Mouse (Mus musculus) MEL (cell line): ENCODE data around the gene Socs7.

Experiments used
- CTCF ChIP-seq, 3 experiments: IDR thresholded peaks in 2 of 3; conservative IDR thresholded peaks in 1 of 3; 2 replicates each; pipeline ENCODE4 v1.5.1; 2011 to 2012; ENCODE audit warnings: low read length in 3 of 3, low read depth in 2 of 3, mild to moderate bottlenecking in 2 of 3, improper control_type of control experiment in 1 of 3, inconsistent platforms in 1 of 3, mixed read lengths in 1 of 3, moderate library complexity in 1 of 3; ENCODE audit not compliant: control insufficient read depth in 1 of 3, insufficient read depth in 1 of 3, poor library complexity in 1 of 3, severe bottlenecking in 1 of 3
- EP300 ChIP-seq, 2 experiments: IDR thresholded peaks; 2 replicates each; pipeline ENCODE4 v1.6.1; 2011; ENCODE audit warnings: improper control_type of control experiment in 2 of 2, low read length in 2 of 2, low read depth in 1 of 2, mild to moderate bottlenecking in 1 of 2
- MYC ChIP-seq: IDR thresholded peaks from 2 replicates; pipeline ENCODE4 v1.6.1; 2011; ENCODE audit warnings: low read depth, mild to moderate bottlenecking, low read length, improper control_type of control experiment, moderate library complexity
- POLR2A ChIP-seq, 2 experiments: IDR thresholded peaks; 2 replicates each; pipeline ENCODE4 v1.6.1; 2011 to 2012; ENCODE audit warnings: low read length in 2 of 2, mild to moderate bottlenecking in 2 of 2, control low read depth in 1 of 2, improper control_type of control experiment in 1 of 2, low read depth in 1 of 2, moderate library complexity in 1 of 2; ENCODE audit not compliant: control insufficient read depth in 1 of 2, insufficient read depth in 1 of 2, poor library complexity in 1 of 2
- RCOR1 ChIP-seq: IDR thresholded peaks from 2 replicates; pipeline ENCODE4 v1.6.1; 2012; ENCODE audit warnings: low read depth, mild to moderate bottlenecking, inconsistent platforms, low read length, improper control_type of control experiment
- SMC3 ChIP-seq: IDR thresholded peaks from 2 replicates; pipeline ENCODE4 v1.6.1; 2011; ENCODE audit warnings: low read depth, low read length, improper control_type of control experiment

- TF ChIP-seq CTCF (IDR thresholded peaks at IDR 0.05 in 2 of 3, conservative IDR thresholded peaks at IDR 0.05 in 1 of 3; ENCODE audit: control insufficient read depth in 1 of 3, insufficient read depth in 1 of 3, low read depth in 2 of 3, low read length in 3 of 3, poor library complexity in 1 of 3, severe bottlenecking in 1 of 3): no peak
- TF ChIP-seq EP300 (IDR thresholded peaks at IDR 0.05; ENCODE audit: low read depth in 1 of 2, low read length in 2 of 2): no peak
- TF ChIP-seq POLR2A (IDR thresholded peaks at IDR 0.05; ENCODE audit: control insufficient read depth in 1 of 2, insufficient read depth in 1 of 2, low read depth in 1 of 2, low read length in 2 of 2, poor library complexity in 1 of 2): no peak
- no peak for TF ChIP-seq RCOR1
- no peak for TF ChIP-seq SMC3
- TF ChIP-seq MYC: no peak
Measured at GRCm38 (mm10) chr11:97380036-97380435, 17.7 kb downstream of the Socs7 start.
